Mouse (Mus musculus): ENCODE results near the gene Suv39h1. TPM values are rescaled to one million over a fixed set of nuclear protein-coding genes. Genes with fewer than 3 reads are reported as not detected.

The Suv39h1 gene
- polyA plus RNA-seq, 1 experiment = 8.4 TPM

- 18% methylated on average over 2 of the region's 2 CpGs for WGBS
- no peak overlapping the region for H3K4me3 ChIP-seq (ENCODE audit: insufficient read depth, low read depth, low read length)
- H3K4me1 ChIP-seq (ENCODE audit: control insufficient read depth, insufficient read depth, low read length) = no peaks in the 10 kb centered on the region; the same call in 1 of the 2 replicates
- no peaks in the 10 kb centered on the region for H3K36me3 ChIP-seq (ENCODE audit: control insufficient read depth, insufficient read depth, low read length)
- no peak overlapping the region for H3K27ac ChIP-seq (ENCODE audit: insufficient read depth, low read depth, low read length)
- H3K27me3 ChIP-seq (replicated peaks; ENCODE audit: control insufficient read depth, insufficient read depth, low read length) = no peaks in the 10 kb centered on the region
- no peak for DNase-seq
- TF ChIP-seq POLR2A (IDR thresholded peaks at IDR 0.05; ENCODE audit: low read depth, low read length) (no peak), CTCF (conservative IDR thresholded peaks at IDR 0.05; ENCODE audit: insufficient read depth, insufficient read length, low read depth, low read length) (no peak)
Observed at GRCm38 (mm10) chrX:8013157-8013556, 61.4 kb downstream of the Suv39h1 start.

Other genes starting within 250 kb of the Suv39h1 start
- 26.8 and 30.4 TPM in 2 replicates for gene Otud5, start 233.4 kb downstream of the Suv39h1 start, polyA plus RNA-seq (2012; rRNA removed)
- 11.4 and 11.5 TPM in 2 replicates for gene Pim2, start 196.5 kb downstream of the Suv39h1 start, polyA plus RNA-seq (2012; rRNA removed)
- 50.0 and 50.1 TPM in 2 replicates for gene Slc35a2, start 190.7 kb downstream of the Suv39h1 start, polyA plus RNA-seq (2012; rRNA removed)
- 45.7 and 58.0 TPM in 2 replicates for gene Pqbp1, start 175.5 kb downstream of the Suv39h1 start, polyA plus RNA-seq (2012; rRNA removed)
- gene Timm17b, start 175.4 kb downstream of the Suv39h1 start, polyA plus RNA-seq (2012; rRNA removed) = 47.0 and 60.9 TPM in 2 replicates
- gene Gm10491, start 166.9 kb downstream of the Suv39h1 start, polyA plus RNA-seq (2012; rRNA removed) = not detected in 2 replicates
- gene Gm10490, start 165.2 kb downstream of the Suv39h1 start, polyA plus RNA-seq (2012; rRNA removed) = not detected in 2 replicates
- gene Pcsk1n, start 154.9 kb downstream of the Suv39h1 start, polyA plus RNA-seq (2012; rRNA removed) = 0.62 and 0.91 TPM in 2 replicates
- not detected in 2 replicates for gene Eras, start 146.2 kb downstream of the Suv39h1 start, polyA plus RNA-seq (2012; rRNA removed)
- gene Hdac6, start 126.9 kb downstream of the Suv39h1 start, polyA plus RNA-seq (2012; rRNA removed) = 65.1 and 86.2 TPM in 2 replicates
- 0.09 and 0.15 TPM in 2 replicates for gene Gata1, start 96.7 kb downstream of the Suv39h1 start, polyA plus RNA-seq (2012; rRNA removed)
- gene Glod5, start 56.3 kb downstream of the Suv39h1 start, polyA plus RNA-seq (2012; rRNA removed) = 28.9 and 42.2 TPM in 2 replicates
- gene Was, start 15.7 kb upstream of the Suv39h1 start, polyA plus RNA-seq (2012; rRNA removed) = 1.4 and 3.4 TPM in 2 replicates
- 58.4 and 84.2 TPM in 2 replicates for gene Wdr13, start 58.1 kb upstream of the Suv39h1 start, polyA plus RNA-seq (2012; rRNA removed)
- 41.6 and 50.8 TPM in 2 replicates for gene Rbm3, start 71.1 kb upstream of the Suv39h1 start, polyA plus RNA-seq (2012; rRNA removed)
- 17.0 and 19.0 TPM in 2 replicates for gene Tbc1d25, start 101.4 kb upstream of the Suv39h1 start, polyA plus RNA-seq (2012; rRNA removed)
- gene Ebp, start 118.8 kb upstream of the Suv39h1 start, polyA plus RNA-seq (2012; rRNA removed) = 180 and 192 TPM in 2 replicates
- 20.7 and 24.8 TPM in 2 replicates for gene Porcn, start 131.8 kb upstream of the Suv39h1 start, polyA plus RNA-seq (2012; rRNA removed)
- 31.1 and 32.1 TPM in 2 replicates for gene Ftsj1, start 177.6 kb upstream of the Suv39h1 start, polyA plus RNA-seq (2012; rRNA removed)
- not detected in 2 replicates for gene Slc38a5, start 196.4 kb upstream of the Suv39h1 start, polyA plus RNA-seq (2012; rRNA removed)